Mouse (Mus musculus) CH12.LX (cell line): Measurements from ENCODE around the gene Syt3. TPM values are rescaled to one million over a fixed set of nuclear protein-coding genes. Genes with fewer than 3 reads are reported as not detected.

Experiments
- DNase-seq: peaks from one replicate; pipeline ENCODE4 v3.0.0-alpha.2; 2013; ENCODE audit errors: extremely low read depth
- H3K27ac ChIP-seq: 2 replicates; pipeline ENCODE4 v1.5.1; 2012; ENCODE audit warnings: low read depth, mild to moderate bottlenecking, control low read depth, moderate library complexity; ENCODE audit not compliant: insufficient read depth
- H3K27me3 ChIP-seq: replicated peaks from 2 replicates; pipeline ENCODE3; 2012; ENCODE audit warnings: inconsistent platforms
- H3K36me3 ChIP-seq, 2 experiments: replicated peaks in 1 of 2; 2 replicates each; pipeline versions ENCODE3 to v1.6.1; 2012; ENCODE audit warnings: inconsistent platforms in 1 of 2, low read length in 1 of 2, mild to moderate bottlenecking in 1 of 2, mixed read lengths in 1 of 2, moderate library complexity in 1 of 2; ENCODE audit not compliant: control insufficient read depth in 1 of 2, insufficient read depth in 1 of 2
- H3K4me1 ChIP-seq, 2 experiments: 2 replicates each; pipeline ENCODE4 v1.6.1; 2012; ENCODE audit warnings: inconsistent platforms in 1 of 2, moderate library complexity in 1 of 2; ENCODE audit not compliant: insufficient read depth in 2 of 2, control insufficient read depth in 1 of 2
- H3K4me2 ChIP-seq: 2 replicates; pipeline ENCODE4 v1.6.1; 2012; ENCODE audit warnings: low read depth, mild to moderate bottlenecking, control low read depth; ENCODE audit not compliant: poor library complexity, insufficient read depth, severe bottlenecking
- H3K4me3 ChIP-seq, 3 experiments: fragments of 150-350 bp in 1 of 3; sonication (generic) in 1 of 3; replicated peaks in 1 of 3; 2 replicates each; pipeline versions ENCODE3 to v1.5.1; 2011 to 2012; ENCODE audit warnings: low read depth in 2 of 3, low read length in 2 of 3, mild to moderate bottlenecking in 2 of 3, moderate library complexity in 2 of 3, control low read depth in 1 of 3, improper control_type of control experiment in 1 of 3, inconsistent platforms in 1 of 3, mixed read lengths in 1 of 3; ENCODE audit not compliant: poor library complexity in 1 of 3
- H3K79me2 ChIP-seq: replicated peaks from 2 replicates; pipeline ENCODE4 v1.6.1; 2012; ENCODE audit warnings: mild to moderate bottlenecking, moderate library complexity; ENCODE audit not compliant: control insufficient read depth, poor library complexity, insufficient read depth, severe bottlenecking; ENCODE audit errors: extremely low read depth
- H3K9ac ChIP-seq: 2 replicates; pipeline ENCODE4 v1.6.1; 2012; ENCODE audit warnings: low read depth, mild to moderate bottlenecking, control low read depth, moderate library complexity; ENCODE audit not compliant: insufficient read depth
- H3K9me3 ChIP-seq: replicated peaks from 2 replicates; pipeline ENCODE3; 2012; ENCODE audit warnings: low read length, inconsistent platforms, mixed read lengths
- BHLHE40 ChIP-seq: IDR thresholded peaks from 2 replicates; pipeline ENCODE4 v1.6.1; 2011; ENCODE audit warnings: mild to moderate bottlenecking, low read depth, low read length, improper control_type of control experiment
- CHD2 ChIP-seq: IDR thresholded peaks from 2 replicates; pipeline ENCODE4 v1.6.1; 2011; ENCODE audit warnings: low read length, improper control_type of control experiment
- ELF1 ChIP-seq: IDR thresholded peaks from 2 replicates; pipeline ENCODE4 v1.6.1; 2014; ENCODE audit warnings: low read depth, mild to moderate bottlenecking, inconsistent platforms, low read length, improper control_type of control experiment
- GABPA ChIP-seq: IDR thresholded peaks from 2 replicates; pipeline ENCODE4 v1.6.1; 2012; ENCODE audit warnings: low read depth, low read length, improper control_type of control experiment, inconsistent platforms; ENCODE audit not compliant: insufficient replicate concordance
- HCFC1 ChIP-seq: IDR thresholded peaks from 2 replicates; pipeline ENCODE4 v1.6.1; 2012; ENCODE audit warnings: low read depth, mild to moderate bottlenecking, inconsistent platforms, low read length, improper control_type of control experiment
- IRF4 ChIP-seq: IDR thresholded peaks from 2 replicates; pipeline ENCODE4 v1.6.1; 2014; ENCODE audit warnings: low read depth, mild to moderate bottlenecking, inconsistent platforms, low read length, improper control_type of control experiment
- JUN ChIP-seq: IDR thresholded peaks from 2 replicates; pipeline ENCODE4 v1.6.1; 2011; ENCODE audit warnings: low read depth, mild to moderate bottlenecking, low read length, improper control_type of control experiment, moderate library complexity; ENCODE audit not compliant: insufficient read depth
- MAFK ChIP-seq: IDR thresholded peaks from 2 replicates; pipeline ENCODE4 v1.6.1; 2011; ENCODE audit warnings: low read length, improper control_type of control experiment; ENCODE audit not compliant: insufficient replicate concordance
- MAX ChIP-seq: IDR thresholded peaks from 2 replicates; pipeline ENCODE4 v1.6.1; 2011; ENCODE audit warnings: low read length, improper control_type of control experiment
- MAZ ChIP-seq: IDR thresholded peaks from 2 replicates; pipeline ENCODE4 v1.6.1; 2012; ENCODE audit warnings: low read depth, mild to moderate bottlenecking, inconsistent platforms, low read length, improper control_type of control experiment, moderate library complexity
- MXI1 ChIP-seq: IDR thresholded peaks from 2 replicates; pipeline ENCODE4 v1.6.1; 2011; ENCODE audit warnings: mild to moderate bottlenecking, low read depth, low read length, improper control_type of control experiment
- MYC ChIP-seq: IDR thresholded peaks from 2 replicates; pipeline ENCODE4 v1.6.1; 2011; ENCODE audit warnings: low read depth, mild to moderate bottlenecking, improper control_type of control experiment, low read length
- NELFE ChIP-seq: IDR thresholded peaks from 2 replicates; pipeline ENCODE4 v1.6.1; 2011; ENCODE audit warnings: low read depth, low read length, improper control_type of control experiment
- PAX5 ChIP-seq: IDR thresholded peaks from 2 replicates; pipeline ENCODE4 v1.6.1; 2012; ENCODE audit warnings: low read length, inconsistent platforms, mixed read lengths
- POLR2A ChIP-seq: IDR thresholded peaks from 2 replicates; pipeline ENCODE4 v1.6.1; 2011; ENCODE audit warnings: low read depth, mild to moderate bottlenecking, improper control_type of control experiment, low read length
- RAD21 ChIP-seq: IDR thresholded peaks from 2 replicates; pipeline ENCODE4 v1.6.1; 2011; ENCODE audit warnings: low read depth, mild to moderate bottlenecking, low read length, improper control_type of control experiment, moderate library complexity
- RCOR1 ChIP-seq: conservative IDR thresholded peaks from 2 replicates; pipeline ENCODE4 v1.6.1; 2012; ENCODE audit warnings: low read depth, mild to moderate bottlenecking, inconsistent platforms, low read length, improper control_type of control experiment
- SIN3A ChIP-seq: IDR thresholded peaks from 2 replicates; pipeline ENCODE4 v1.6.1; 2012; ENCODE audit warnings: low read length, improper control_type of control experiment, inconsistent platforms
- SMC3 ChIP-seq: IDR thresholded peaks from 2 replicates; pipeline ENCODE4 v1.6.1; 2011; ENCODE audit warnings: low read depth, low read length, improper control_type of control experiment
- TBP ChIP-seq: conservative IDR thresholded peaks from 2 replicates; pipeline ENCODE4 v1.6.1; 2011; ENCODE audit warnings: low read depth, low read length, improper control_type of control experiment
- USF1 ChIP-seq: IDR thresholded peaks from 2 replicates; pipeline ENCODE4 v1.6.1; 2014; ENCODE audit warnings: low read depth, mild to moderate bottlenecking, inconsistent platforms, low read length, improper control_type of control experiment
- ZC3H11A ChIP-seq: IDR thresholded peaks from 2 replicates; pipeline ENCODE4 v1.6.1; 2012; ENCODE audit warnings: low read depth, mild to moderate bottlenecking, inconsistent platforms, low read length, improper control_type of control experiment
- ZMIZ1 ChIP-seq: IDR thresholded peaks from 2 replicates; pipeline ENCODE4 v1.6.1; 2012; ENCODE audit warnings: low read depth, mild to moderate bottlenecking, inconsistent platforms, low read length, improper control_type of control experiment
- ZNF384 ChIP-seq: IDR thresholded peaks from 2 replicates; pipeline ENCODE4 v1.6.1; 2012; ENCODE audit warnings: low read depth, low read length, improper control_type of control experiment, inconsistent platforms
- dilution Hi-C: fragments of 300-500 bp; cut with MboI; formaldehyde crosslinking; loops from 2 replicates; pipeline ENCODE4 v1.14.3; 2020; ENCODE audit warnings: low sequenced_read_pairs; ENCODE audit not compliant: extremely low pct_unique_long_range_greater_than_20kb, extremely low pct_ligation_motif_present
- in situ Hi-C: fragments of 300-500 bp; cut with MboI; formaldehyde crosslinking; loops from 3 replicates; pipeline ENCODE4 v1.14.3; 2019; ENCODE audit warnings: low sequenced_read_pairs, low pct_ligation_motif_present, low pct_unique_long_range_greater_than_20kb, mixed read lengths
- polyA plus RNA-seq: library from polyadenylated mRNA; unstranded; fragments of >175 nt; gene quantifications from 2 replicates; pipeline ENCODE4 v1.2.1, GENCODE M21; 2012; ENCODE audit warnings: low read depth; ENCODE audit not compliant: insufficient read length
- total RNA-seq, 2 experiments: library from RNA; depleted of rRNA; stranded (reverse); fragments of 300-350 nt in 1 of 2; fragments of >200 nt in 1 of 2; gene quantifications; 2 replicates each; pipeline ENCODE4 v1.2.3; 2012 to 2014

Gene Syt3
- total and polyA plus RNA-seq, 3 experiments = 0.08 to 0.30 (median 0.11) TPM

- TF ChIP-seq SIN3A = no peak
- no peak for TF ChIP-seq ZMIZ1
- TF ChIP-seq ZC3H11A = no peak
- TF ChIP-seq JUN = no peak
- TF ChIP-seq MAZ = no peak
- TF ChIP-seq POLR2A = no peak
- no peak for TF ChIP-seq IRF4
- TF ChIP-seq PAX5 = no peak
- DNase-seq = no peak
- Histone ChIP-seq H3K9me3 (no peaks in the 10 kb centered on the region), H3K27me3 (peaks cover 92% of the 10 kb centered on the region), H3K27ac (no peak overlapping the region), H3K9ac (no peak overlapping the region), H3K4me1 (no peaks in the 10 kb centered on the region), H3K79me2 (no peaks in the 10 kb centered on the region), H3K36me3 (no peaks in the 10 kb centered on the region), H3K4me3 (no peak overlapping the region), H3K4me2 (no peak overlapping the region)
- in situ Hi-C loops (no loop called here), dilution Hi-C loops (no loop called here)
Measured at GRCm38 (mm10) chr7:44443268-44444173, 59.6 kb downstream of the Syt3 start.

DNA sequence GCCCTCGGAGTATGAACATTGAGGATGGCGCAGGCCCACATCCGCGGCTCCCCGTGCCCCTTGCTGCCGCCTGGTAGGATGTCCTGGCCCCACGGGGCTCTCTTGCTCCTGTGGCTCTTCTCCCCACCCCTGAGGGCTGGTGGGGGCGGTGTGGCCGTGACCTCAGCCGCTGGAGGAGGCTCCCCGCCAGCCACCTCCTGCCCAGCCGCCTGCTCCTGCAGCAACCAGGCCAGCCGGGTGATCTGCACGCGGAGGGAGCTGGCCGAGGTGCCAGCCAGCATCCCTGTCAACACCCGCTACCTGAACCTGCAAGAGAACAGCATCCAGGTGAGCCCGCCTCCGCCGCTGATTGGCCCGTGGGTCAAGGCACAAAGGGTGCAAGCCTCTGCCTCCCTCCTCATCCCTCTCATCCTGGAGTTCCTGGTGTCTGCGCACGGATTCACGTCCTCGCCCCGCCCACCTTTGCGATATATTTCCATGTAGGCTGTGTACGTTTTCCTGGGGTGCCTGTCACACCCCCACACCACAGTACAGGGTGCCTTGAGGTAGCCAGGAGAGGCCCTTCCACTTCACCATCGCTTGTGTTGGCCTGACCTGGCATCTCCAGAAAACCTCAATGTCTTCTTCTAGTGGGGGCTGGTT is 61.1 kb downstream of the Syt3 start:
- no peak overlapping the region for H3K4me3 ChIP-seq
- dilution Hi-C loops (no loop called here), in situ Hi-C loops (no loop called here)
- H3K4me2 ChIP-seq = no peak overlapping the region
- H3K36me3 ChIP-seq = no peaks in the 10 kb centered on the region
- H3K9ac ChIP-seq = no peak overlapping the region
- DNase-seq = no peak
- no peaks in the 10 kb centered on the region for H3K79me2 ChIP-seq
- TF ChIP-seq USF1 (no peak), RAD21 (no peak), ELF1 (no peak), JUN (no peak), ZNF384 (no peak), MXI1 (no peak), SMC3 (no peak), RCOR1 (no peak), ZMIZ1 (no peak), MAFK (no peak), TBP (no peak), MAX (no peak), CHD2 (no peak), BHLHE40 (no peak), PAX5 (no peak), NELFE (no peak), MYC (no peak), HCFC1 (no peak), GABPA (no peak)
- H3K4me1 ChIP-seq = no peaks in the 10 kb centered on the region
- H3K27me3 ChIP-seq = peaks cover 95% of the 10 kb centered on the region
- no peaks in the 10 kb centered on the region for H3K9me3 ChIP-seq
- H3K27ac ChIP-seq = no peak overlapping the region
